Mouse (Mus musculus): ENCODE data around the gene Tmigd3. TPM values are rescaled to one million over a fixed set of nuclear protein-coding genes. Genes with fewer than 3 reads are reported as not detected.
A peak's percentile ranks its signal among the peaks of the same experiment; 100 is the strongest.

Gene Tmigd3
- polyA plus RNA-seq, 1 experiment: 0.20 TPM

GRCm38 (mm10) chr3:105873451-105874445 lies 3.0 kb downstream of the Tmigd3 start:
- DNase-seq (ENCODE audit: extremely low spot score in 1 of 2, low spot score in 1 of 2): no peak

- no peak for DNase-seq (ENCODE audit: extremely low spot score in 1 of 2, low spot score in 1 of 2)
Measured at GRCm38 (mm10) chr3:105876022-105876421, 5.3 kb downstream of the Tmigd3 start.

GRCm38 (mm10) chr3:105877252-105877803 lies 6.6 kb downstream of the Tmigd3 start:
- DNase-seq (ENCODE audit: extremely low spot score in 1 of 2, low spot score in 1 of 2): no peak

GRCm38 (mm10) chr3:105877919-105878318 lies 7.2 kb downstream of the Tmigd3 start:
- no peak for DNase-seq (ENCODE audit: extremely low spot score in 1 of 2, low spot score in 1 of 2)

GRCm38 (mm10) chr3:105878751-105879150 lies 8.0 kb downstream of the Tmigd3 start:
- no peak for DNase-seq (ENCODE audit: extremely low spot score in 1 of 2, low spot score in 1 of 2)

GRCm38 (mm10) chr3:105880419-105880818 lies 9.7 kb downstream of the Tmigd3 start:
- no peak for DNase-seq (ENCODE audit: extremely low spot score in 1 of 2, low spot score in 1 of 2)

GRCm38 (mm10) chr3:105882105-105882504 lies 11.4 kb downstream of the Tmigd3 start:
- DNase-seq (ENCODE audit: extremely low spot score in 1 of 2, low spot score in 1 of 2): no peak

- no peak for DNase-seq (ENCODE audit: extremely low spot score in 1 of 2, low spot score in 1 of 2)
Measured at GRCm38 (mm10) chr3:105883111-105883510, 12.4 kb downstream of the Tmigd3 start.

- no peak for DNase-seq (ENCODE audit: extremely low spot score in 1 of 2, low spot score in 1 of 2)
Measured at GRCm38 (mm10) chr3:105888961-105889360, 18.3 kb downstream of the Tmigd3 start.

- no peak for DNase-seq (ENCODE audit: extremely low spot score in 1 of 2, low spot score in 1 of 2)
Measured at GRCm38 (mm10) chr3:105890220-105890619, 19.5 kb downstream of the Tmigd3 start.

- DNase-seq (ENCODE audit: extremely low spot score in 1 of 2, low spot score in 1 of 2): no peak
Measured at GRCm38 (mm10) chr3:105891141-105891540, 20.4 kb downstream of the Tmigd3 start.

GRCm38 (mm10) chr3:105891760-105892571 lies 21.3 kb downstream of the Tmigd3 start:
- no peak for DNase-seq (ENCODE audit: extremely low spot score in 1 of 2, low spot score in 1 of 2)

- no peak for DNase-seq (ENCODE audit: extremely low spot score in 1 of 2, low spot score in 1 of 2)
Measured at GRCm38 (mm10) chr3:105892572-105893495, 22.1 kb downstream of the Tmigd3 start.

GRCm38 (mm10) chr3:105893941-105894391 lies 23.3 kb downstream of the Tmigd3 start:
- DNase-seq (ENCODE audit: extremely low spot score in 1 of 2, low spot score in 1 of 2): peak in 1 of 2 experiments; percentile 18

GRCm38 (mm10) chr3:105894601-105895592 lies 24.2 kb downstream of the Tmigd3 start:
- DNase-seq (ENCODE audit: extremely low spot score in 1 of 2, low spot score in 1 of 2): peak; percentile 41 to 72

- DNase-seq (ENCODE audit: extremely low spot score in 1 of 2, low spot score in 1 of 2): no peak
Measured at GRCm38 (mm10) chr3:105896811-105897210, 26.1 kb downstream of the Tmigd3 start.

GRCm38 (mm10) chr3:105898325-105898724 lies 27.6 kb downstream of the Tmigd3 start:
- DNase-seq (ENCODE audit: extremely low spot score in 1 of 2, low spot score in 1 of 2): no peak

GRCm38 (mm10) chr3:105898861-105899260 lies 28.2 kb downstream of the Tmigd3 start:
- DNase-seq (ENCODE audit: extremely low spot score in 1 of 2, low spot score in 1 of 2): no peak
